Mouse (Mus musculus) heart, adult 2 months (tissue): ENCODE results near the gene Dnah10. TPM values are rescaled to one million over a fixed set of nuclear protein-coding genes. Genes with fewer than 3 reads are reported as not detected.
"Not testable (repeated sequence)": the region's sequence is repeated elsewhere in the genome, so short reads cannot be mapped to it uniquely, and the experiment has no call there.

Experiments used
- DNase-seq, 2 experiments: peaks; one replicate each; pipeline ENCODE4 v3.0.0; 2021
- H3K27ac ChIP-seq: fragments of 200-600 bp; 2 replicates; pipeline ENCODE4 v1.8.1; 2022
- H3K27me3 ChIP-seq: fragments of 200-500 bp; 2 replicates; pipeline ENCODE4 v1.6.1; 2012; ENCODE audit warnings: mild to moderate bottlenecking, low read length, inconsistent platforms, mixed read lengths; ENCODE audit not compliant: control insufficient read depth, insufficient read depth
- H3K36me3 ChIP-seq: fragments of 200-500 bp; 2 replicates; pipeline ENCODE4 v1.6.1; 2012; ENCODE audit warnings: low read length, inconsistent platforms; ENCODE audit not compliant: control insufficient read depth, insufficient read depth
- H3K4me1 ChIP-seq: fragments of 200-500 bp; 2 replicates; pipeline ENCODE4 v1.6.1; 2011; ENCODE audit warnings: low read length; ENCODE audit not compliant: control insufficient read depth, insufficient read depth
- H3K4me3 ChIP-seq: fragments of 200-600 bp; 2 replicates; pipeline ENCODE4 v1.8.1; 2022
- H3K79me2 ChIP-seq: fragments of 200-500 bp; replicated peaks from 2 replicates; pipeline ENCODE4 v1.6.1; 2012; ENCODE audit warnings: mild to moderate bottlenecking, inconsistent platforms, low read length, moderate library complexity, mixed read lengths; ENCODE audit not compliant: control insufficient read depth, insufficient read depth
- H3K9ac ChIP-seq: fragments of 200-500 bp; 2 replicates; pipeline ENCODE4 v1.6.1; 2012; ENCODE audit warnings: low read depth, mild to moderate bottlenecking, control low read depth, inconsistent platforms, low read length, mixed read lengths
- CTCF ChIP-seq: fragments of 200-600 bp; IDR thresholded peaks from 2 replicates; pipeline ENCODE4 v1.8.1; 2022; ENCODE audit warnings: antibody characterized with exemption, mild to moderate bottlenecking, moderate library complexity
- EP300 ChIP-seq: fragments of 200-500 bp; IDR thresholded peaks from 2 replicates; pipeline ENCODE4 v1.6.1; 2011; ENCODE audit warnings: low read depth, low read length, control low read depth; ENCODE audit not compliant: insufficient read depth
- POLR2A ChIP-seq: fragments of 200-500 bp; IDR thresholded peaks from 2 replicates; pipeline ENCODE4 v1.6.1; 2011; ENCODE audit warnings: mild to moderate bottlenecking, low read depth, low read length, control low read depth; ENCODE audit not compliant: insufficient read depth
- WGBS: fragments of 180-500 bp; shearing (Covaris S2); methylation state at CpG from one replicate; pipeline ENCODE4 v1.1.7; 2018; 5-methylcytosine and 5-hydroxymethylcytosine counted together
- intact Hi-C: fragments of 180-260 bp; cut with DNase I; formaldehyde crosslinking; loops from one replicate; pipeline ENCODE4 v1.15.1; 2025
- polyA plus RNA-seq: library from polyadenylated mRNA; depleted of rRNA; stranded (reverse); fragments of >200 nt; gene quantifications from 2 replicates; pipeline ENCODE4 v1.2.3, GENCODE M21; 2012
- total RNA-seq, 2 experiments: library from RNA; stranded (reverse); gene quantifications; 2 replicates each; pipeline ENCODE4 v1.2.3; 2021

The Dnah10 gene
- total and polyA plus RNA-seq, 3 experiments: 0.02 to 0.27 (median 0.10) TPM

DNA sequence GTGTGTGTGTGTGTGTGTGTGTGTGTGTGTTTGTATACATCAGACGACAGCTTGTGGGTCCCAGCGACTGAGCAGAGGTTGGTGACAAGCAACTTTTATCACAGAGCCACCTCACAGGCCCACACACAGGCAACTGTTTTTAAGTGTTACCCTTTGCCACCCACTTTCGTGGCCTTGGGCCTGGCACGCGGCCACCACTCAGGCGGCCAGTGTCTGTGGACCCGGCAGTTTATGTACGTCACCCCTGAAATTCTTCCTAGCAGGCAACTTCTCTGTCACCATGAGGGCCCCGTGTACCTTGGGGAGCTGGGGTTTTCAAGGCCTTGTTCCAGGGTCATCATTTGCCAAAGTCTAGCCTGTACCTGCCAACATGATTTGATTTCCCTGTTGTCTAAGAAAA lies 26.8 kb downstream of the Dnah10 start:
- Histone ChIP-seq H3K4me3 (no peak overlapping the region), H3K27me3 (no peaks in the 10 kb centered on the region), H3K4me1 (no peaks in the 10 kb centered on the region), H3K79me2 (no peaks in the 10 kb centered on the region), H3K9ac (no peak overlapping the region), H3K36me3 (no peaks in the 10 kb centered on the region), H3K27ac (no peak overlapping the region)
- 69% methylated on average over 9 of the region's 9 CpGs for WGBS
- intact Hi-C loops: no loop called here
- no peak for DNase-seq
- TF ChIP-seq CTCF (no peak), POLR2A (no peak), EP300 (no peak)

- intact Hi-C loops: no loop called here
- no peaks in the 10 kb centered on the region for H3K27me3 ChIP-seq
- no peak for DNase-seq
- no peaks in the 10 kb centered on the region for H3K79me2 ChIP-seq
- H3K27ac ChIP-seq: no peak overlapping the region
- no peaks in the 10 kb centered on the region for H3K36me3 ChIP-seq
- H3K4me1 ChIP-seq: no peaks in the 10 kb centered on the region
- WGBS: 58% methylated on average over 18 of the region's 18 CpGs
- TF ChIP-seq CTCF (peak; percentile 37), POLR2A (no peak)
- H3K9ac ChIP-seq: no peak overlapping the region
- no peak overlapping the region for H3K4me3 ChIP-seq
Observed at GRCm38 (mm10) chr5:124761011-124761410, 36.1 kb downstream of the Dnah10 start.

- H3K36me3 ChIP-seq: no peaks in the 10 kb centered on the region
- 100% methylated on average over 1 of the region's 1 CpGs for WGBS
- no peak overlapping the region for H3K27ac ChIP-seq
- H3K79me2 ChIP-seq: no peaks in the 10 kb centered on the region
- intact Hi-C loops: no loop called here
- TF ChIP-seq EP300 (no peak), CTCF (0 out of 2 replicates have a peak, but pooled peaks have one; percentile 8)
- H3K4me3 ChIP-seq: no peak overlapping the region
- no peak overlapping the region for H3K9ac ChIP-seq
- H3K27me3 ChIP-seq: no peaks in the 10 kb centered on the region
- H3K4me1 ChIP-seq: no peaks in the 10 kb centered on the region
- DNase-seq: no peak
Observed at GRCm38 (mm10) chr5:124761787-124762186, 36.9 kb downstream of the Dnah10 start.

GRCm38 (mm10) chr5:124774552-124774951 lies 49.7 kb downstream of the Dnah10 start:
- 60% methylated on average over 3 of the region's 3 CpGs for WGBS
- intact Hi-C loops: no loop called here

DNA sequence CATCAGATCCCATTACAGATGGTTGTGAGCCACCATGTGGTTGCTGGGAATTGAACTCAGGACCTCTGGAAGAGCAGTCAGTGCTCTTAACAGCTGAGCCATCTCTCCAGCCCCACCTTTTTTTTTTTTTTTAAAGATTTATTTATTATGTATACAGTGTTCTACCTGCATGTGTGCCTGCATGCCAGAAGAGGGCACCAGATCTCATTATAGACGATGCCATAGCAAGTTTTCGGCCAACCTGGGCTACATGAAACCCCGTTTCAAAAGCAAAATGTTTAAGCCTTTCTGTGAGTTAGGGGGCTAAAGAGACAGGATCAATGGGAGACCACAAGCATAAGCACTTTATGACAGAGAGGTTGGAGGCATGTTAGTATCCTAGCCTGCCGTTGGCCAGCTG lies 51.4 kb downstream of the Dnah10 start:
- not testable (repeated sequence) for H3K36me3 ChIP-seq, DNase-seq, H3K9ac ChIP-seq, H3K4me3 ChIP-seq, H3K79me2 ChIP-seq, H3K27me3 ChIP-seq, H3K27ac ChIP-seq, H3K4me1 ChIP-seq
- TF ChIP-seq CTCF: peak; percentile 36
- intact Hi-C loops: loop anchor here (5.0 kb wide), 1 partner anchor 91 kb away; no protein-coding TSS in a partner anchor
- 89% methylated on average over 4 of the region's 4 CpGs for WGBS

More at GRCm38 (mm10) chr5:124774552-124774951, 49.7 kb downstream of the Dnah10 start:
- Histone ChIP-seq H3K4me3 (no peak overlapping the region), H3K27ac (no peak overlapping the region), H3K36me3 (no peaks in the 10 kb centered on the region), H3K79me2 (no peaks in the 10 kb centered on the region), H3K9ac (no peak overlapping the region), H3K4me1 (no peaks in the 10 kb centered on the region), H3K27me3 (no peaks in the 10 kb centered on the region)
- no peak for DNase-seq
- no peak for TF ChIP-seq CTCF
- no peak for TF ChIP-seq EP300
- TF ChIP-seq POLR2A: no peak

GRCm38 (mm10) chr5:124777178-124777709 lies 52.4 kb downstream of the Dnah10 start:
- Histone ChIP-seq H3K36me3 (no peaks in the 10 kb centered on the region), H3K27me3 (no peaks in the 10 kb centered on the region), H3K9ac (no peak overlapping the region), H3K4me1 (no peaks in the 10 kb centered on the region), H3K4me3 (no peak overlapping the region), H3K79me2 (no peaks in the 10 kb centered on the region), H3K27ac (no peak overlapping the region)
- peak; percentile 6 to 29 for DNase-seq
- intact Hi-C loops: loop anchor here (5.0 kb wide), 1 partner anchor 90 kb away; no protein-coding TSS in a partner anchor
- 52% methylated on average over 6 of the region's 6 CpGs for WGBS
- no peak for TF ChIP-seq EP300
- peak; percentile 71 for TF ChIP-seq CTCF
- TF ChIP-seq POLR2A: no peak
